Mouse (Mus musculus) urinary bladder, postnatal 4 days (tissue): ENCODE data around the gene Hist1h4i.

Experiments
- DNase-seq, 2 experiments: peaks; one replicate each; pipeline ENCODE4 v3.0.0; 2021 to 2022; ENCODE audit warnings: low spot score in 2 of 2

The Hist1h4i gene

DNA sequence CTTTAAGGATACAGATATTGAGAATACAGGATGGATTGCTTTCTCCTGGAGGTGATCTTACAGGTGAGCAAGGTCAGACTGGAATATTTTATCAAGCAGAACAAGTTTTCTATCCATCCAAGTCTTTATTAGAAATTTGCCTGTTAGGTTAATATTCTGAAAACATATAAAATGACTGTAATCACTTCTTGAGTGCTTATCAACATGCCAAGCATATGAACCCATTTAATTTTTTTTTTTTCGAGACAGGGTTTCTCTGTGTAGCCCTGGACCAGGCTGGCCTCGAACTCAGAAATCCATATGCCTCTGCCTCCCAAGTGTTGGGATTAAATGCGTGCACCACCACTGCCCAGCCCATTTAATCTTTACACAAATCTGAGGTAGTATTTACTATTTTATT lies 4.2 kb downstream of the Hist1h4i start:
- no peak for DNase-seq

- DNase-seq = no peak
Observed at GRCm38 (mm10) chr13:22036149-22036956, 4.8 kb downstream of the Hist1h4i start.

DNA sequence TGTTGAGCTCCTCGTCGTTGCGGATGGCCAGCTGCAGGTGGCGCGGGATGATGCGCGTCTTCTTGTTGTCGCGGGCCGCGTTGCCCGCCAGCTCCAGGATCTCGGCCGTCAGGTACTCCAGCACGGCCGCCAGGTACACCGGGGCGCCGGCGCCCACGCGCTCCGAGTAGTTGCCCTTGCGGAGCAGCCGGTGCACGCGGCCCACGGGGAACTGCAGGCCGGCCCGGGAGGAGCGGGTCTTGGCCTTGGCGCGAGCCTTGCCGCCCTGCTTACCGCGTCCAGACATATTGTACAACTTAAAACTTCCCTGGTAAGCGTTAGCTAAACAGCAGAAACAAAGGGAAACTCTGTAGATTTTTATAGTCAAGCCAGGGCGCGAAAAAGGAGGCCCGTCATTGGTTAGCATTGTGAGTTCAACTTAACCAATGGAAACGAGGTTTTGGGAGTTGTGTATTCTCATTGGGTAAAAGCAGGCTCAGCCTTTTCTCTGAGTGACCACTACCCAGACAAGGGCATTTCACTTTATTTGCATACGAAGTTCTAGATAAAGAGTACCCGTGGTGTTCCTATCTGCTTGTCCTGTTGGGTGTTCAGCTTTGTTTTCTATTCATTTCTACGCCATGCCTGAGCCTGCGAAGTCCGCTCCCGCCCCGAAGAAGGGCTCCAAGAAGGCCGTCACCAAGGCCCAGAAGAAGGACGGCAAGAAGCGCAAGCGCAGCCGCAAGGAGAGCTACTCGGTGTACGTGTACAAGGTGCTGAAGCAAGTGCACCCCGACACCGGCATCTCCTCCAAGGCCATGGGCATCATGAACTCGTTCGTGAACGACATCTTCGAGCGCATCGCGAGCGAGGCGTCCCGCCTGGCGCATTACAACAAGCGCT lies 5.7 kb downstream of the Hist1h4i start, which contains the start of the genes Hist1h2ah and Hist1h2bk:
Gene Hist1h2ah, minus strand, starts transcription at position 302 of the 882 bp plus-strand sequence.
Gene Hist1h2bk, plus strand, starts transcription at position 604 of the 882 bp plus-strand sequence.
- peak; percentile 71 to 75 for DNase-seq

DNA sequence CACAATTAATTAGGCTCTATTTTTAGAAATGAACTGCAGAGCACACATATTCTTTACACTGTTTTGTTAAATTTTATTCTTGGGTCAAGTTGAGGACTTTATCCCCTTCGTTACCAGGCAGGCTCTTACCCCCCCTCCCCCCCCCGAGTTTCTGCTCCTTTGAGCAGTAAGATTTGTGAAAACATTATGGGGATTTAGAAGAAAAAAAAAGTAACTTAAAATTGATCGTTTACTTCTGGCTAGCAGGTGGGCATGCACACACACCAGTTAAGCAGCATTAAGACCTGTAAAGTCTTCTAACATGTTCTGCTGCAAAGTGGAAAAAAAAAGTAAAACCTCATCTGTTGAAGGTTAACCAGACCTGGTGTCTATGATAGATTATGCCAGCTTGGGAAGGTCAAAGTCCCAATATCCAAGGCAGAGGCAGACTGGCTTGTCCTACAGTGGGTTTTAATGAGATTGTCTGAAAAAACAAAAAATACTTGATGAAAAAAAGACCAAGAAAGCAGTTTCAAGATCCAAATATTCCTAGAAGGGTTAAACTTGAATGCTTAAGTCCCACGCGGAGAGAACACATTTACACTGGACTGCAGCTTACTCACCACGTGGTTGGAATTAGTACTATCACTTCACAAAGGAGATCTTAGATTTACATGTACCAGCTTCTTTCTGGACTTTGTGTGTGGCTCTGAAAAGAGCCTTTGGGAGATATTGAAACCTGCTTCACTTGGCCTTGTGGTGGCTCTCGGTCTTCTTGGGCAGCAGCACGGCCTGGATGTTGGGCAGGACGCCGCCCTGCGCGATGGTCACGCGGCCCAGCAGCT lies 6.5 kb downstream of the Hist1h4i start:
- DNase-seq = no peak

- no peak for DNase-seq
Observed at GRCm38 (mm10) chr13:22033741-22034442, 7.3 kb downstream of the Hist1h4i start.

DNA sequence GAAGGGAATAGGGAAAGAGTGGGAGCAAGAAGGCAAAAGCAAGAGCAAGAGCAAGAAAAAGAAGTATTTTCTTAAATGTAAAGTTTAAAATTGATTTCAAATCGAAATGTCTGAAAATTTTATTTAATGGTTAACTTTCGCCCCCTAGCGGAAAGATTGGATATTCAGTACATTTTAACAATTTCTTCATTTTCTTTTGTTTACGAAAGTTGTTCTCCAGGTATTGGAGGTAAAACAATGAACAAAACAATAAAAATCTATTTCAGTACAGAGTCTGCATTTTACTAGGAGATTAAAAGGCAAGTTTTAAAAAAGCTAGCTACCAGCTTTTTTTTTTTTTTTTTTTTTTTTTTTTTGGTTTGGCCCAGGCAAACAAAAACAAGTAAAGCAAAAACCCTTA lies 10.7 kb downstream of the Hist1h4i start:
- no peak for DNase-seq

DNA sequence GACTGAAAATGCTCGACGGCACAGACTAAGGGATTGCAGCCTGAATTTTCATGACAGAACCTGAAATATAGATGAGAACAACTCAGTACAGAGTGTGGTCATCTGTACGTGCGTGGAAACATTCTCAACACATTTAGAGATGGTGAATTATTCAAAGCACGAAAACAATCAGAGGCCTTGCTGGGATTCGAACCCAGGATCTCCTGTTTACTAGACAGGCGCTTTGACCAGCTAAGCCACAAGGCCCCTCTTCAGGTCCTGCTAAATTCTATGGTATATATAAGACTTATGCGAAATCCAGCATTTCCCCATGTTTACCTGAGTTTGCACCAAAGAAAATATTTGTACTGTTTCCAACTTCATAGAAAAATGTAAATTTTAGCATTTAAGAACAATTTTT lies 11.2 kb downstream of the Hist1h4i start:
- DNase-seq = no peak

GRCm38 (mm10) chr13:22028673-22029460 lies 12.3 kb downstream of the Hist1h4i start:
- peak; percentile 90 to 93 for DNase-seq

DNA sequence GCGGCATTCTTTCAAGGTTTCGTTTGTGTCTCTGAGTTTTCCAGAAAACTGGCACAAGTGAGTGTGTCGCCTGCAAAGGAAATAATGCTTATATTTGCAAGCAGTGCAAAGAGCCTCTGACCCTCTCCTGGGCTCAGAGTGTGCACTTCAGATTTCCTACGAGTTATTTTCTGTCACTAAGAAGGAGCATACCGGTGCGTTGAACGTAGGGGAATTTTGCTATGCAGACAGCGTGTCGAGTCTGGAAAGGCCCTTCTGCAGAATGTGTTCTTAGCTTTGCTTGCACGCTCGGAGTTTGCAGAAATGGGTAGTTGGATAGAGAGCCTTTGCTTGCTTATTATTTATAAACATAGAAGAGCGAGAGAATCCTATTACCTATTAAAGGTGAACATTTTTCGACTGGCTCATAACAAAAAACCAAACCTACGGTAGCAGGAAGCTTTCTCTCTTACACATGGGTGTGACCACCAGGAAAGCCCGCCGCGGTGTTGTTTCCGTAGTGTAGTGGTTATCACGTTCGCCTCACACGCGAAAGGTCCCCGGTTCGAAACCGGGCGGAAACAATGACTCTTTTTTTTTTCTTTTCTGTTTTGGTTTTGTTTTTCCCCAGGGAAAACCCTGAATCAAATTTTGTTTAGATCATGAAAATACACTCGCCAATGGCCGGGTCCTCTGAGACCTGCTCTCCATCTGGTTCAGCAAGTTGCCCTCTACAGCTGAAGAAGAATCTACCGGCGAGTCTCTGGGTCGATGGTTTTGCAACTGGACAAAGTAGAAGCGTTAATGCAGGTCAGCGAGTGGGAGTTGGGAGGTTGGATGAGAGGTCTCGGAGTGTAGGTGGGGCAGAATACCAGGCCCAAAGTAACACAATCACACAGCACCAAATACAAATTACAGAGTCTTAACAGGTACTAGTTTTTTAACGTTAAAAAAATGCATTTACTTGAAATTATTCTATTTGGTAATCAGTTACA lies 14.8 kb downstream of the Hist1h4i start:
- DNase-seq = peak; percentile 67 to 90

GRCm38 (mm10) chr13:22022241-22022640 lies 18.9 kb downstream of the Hist1h4i start:
- peak; percentile 61 to 80 for DNase-seq

GRCm38 (mm10) chr13:22021581-22021980 lies 19.6 kb downstream of the Hist1h4i start:
- no peak for DNase-seq

- DNase-seq = no peak
Observed at GRCm38 (mm10) chr13:22020901-22021339, 20.2 kb downstream of the Hist1h4i start.

DNA sequence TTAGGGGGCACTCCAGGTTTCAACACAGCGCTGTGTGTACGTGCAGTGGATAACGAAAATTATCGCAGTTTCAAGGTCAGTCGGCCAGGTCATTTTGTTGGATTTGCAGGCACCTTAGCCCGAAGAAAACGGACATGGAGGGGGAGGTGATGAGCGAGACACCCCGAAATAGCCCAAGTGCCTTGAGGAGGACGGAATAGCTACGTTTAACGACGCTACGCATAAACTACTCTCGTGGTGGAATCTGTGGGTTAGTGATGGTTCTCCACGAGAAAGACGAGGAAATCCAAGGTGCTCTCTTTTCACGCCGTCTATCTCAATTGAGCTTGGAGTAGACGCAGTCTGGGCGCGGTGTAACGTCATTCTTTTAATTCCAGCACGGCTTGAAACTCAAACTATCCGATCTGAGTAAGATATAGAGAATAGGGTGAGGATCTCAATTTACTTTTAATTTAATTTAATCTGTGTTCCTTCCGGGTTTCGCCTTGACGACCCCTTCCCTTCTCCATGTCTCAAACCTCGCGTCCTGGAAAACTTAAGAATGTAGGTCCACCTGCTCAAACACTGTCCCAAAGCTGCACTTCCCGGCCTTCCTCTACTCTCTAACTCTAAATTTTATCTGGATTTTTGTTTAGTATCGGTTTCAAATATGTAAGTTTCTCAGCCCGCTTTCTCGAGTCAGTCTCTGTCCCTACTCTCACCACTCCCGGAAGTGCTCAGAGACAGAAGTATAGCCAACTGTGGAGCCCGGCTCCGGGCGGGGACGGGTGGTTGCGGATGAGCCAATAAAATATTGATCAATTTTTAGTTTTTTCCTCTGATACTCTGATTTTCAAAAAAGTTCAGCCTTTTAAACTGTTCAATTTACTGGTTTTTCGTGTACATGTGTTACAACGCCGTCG lies 21.0 kb downstream of the Hist1h4i start:
- DNase-seq = no peak

GRCm38 (mm10) chr13:22015479-22016450 lies 25.4 kb downstream of the Hist1h4i start:
- DNase-seq = peak in 1 of 2 experiments; percentile 49

DNA sequence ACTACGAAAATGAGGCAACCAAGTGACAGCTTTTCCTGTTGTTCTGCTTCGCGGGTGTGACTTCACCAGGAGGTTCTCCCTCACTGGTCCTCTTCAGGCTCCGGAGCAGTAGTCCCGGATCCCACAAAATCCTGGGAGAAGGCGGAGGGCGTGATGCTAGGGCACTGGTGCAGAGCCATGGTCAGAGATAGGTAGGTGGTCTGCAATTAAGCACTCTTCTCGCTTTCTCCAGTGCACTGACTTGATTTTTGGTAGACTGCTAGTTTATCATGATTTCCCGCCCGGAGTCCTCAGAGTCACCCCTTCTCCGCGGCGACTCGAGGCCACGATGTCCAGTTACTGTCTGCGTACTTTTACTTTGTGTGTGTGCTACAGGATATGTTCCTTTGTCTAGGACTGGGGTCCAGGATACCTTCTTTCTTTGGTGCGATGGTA lies 26.7 kb downstream of the Hist1h4i start:
- no peak for DNase-seq

GRCm38 (mm10) chr13:22013716-22014115 lies 27.4 kb downstream of the Hist1h4i start:
- DNase-seq = no peak

- no peak for DNase-seq
Observed at GRCm38 (mm10) chr13:22009642-22010041, 31.5 kb downstream of the Hist1h4i start, which contains the start of gene Prss16. Prss16 (minus strand) TSS chr13:22009742.
